Mouse (Mus musculus) retina, postnatal 1 day (tissue): Measurements from ENCODE around the gene Vamp8.

Experiments
- DNase-seq: peaks from one replicate; pipeline ENCODE4 v3.0.0-alpha.2; 2012

Gene Vamp8

DNA sequence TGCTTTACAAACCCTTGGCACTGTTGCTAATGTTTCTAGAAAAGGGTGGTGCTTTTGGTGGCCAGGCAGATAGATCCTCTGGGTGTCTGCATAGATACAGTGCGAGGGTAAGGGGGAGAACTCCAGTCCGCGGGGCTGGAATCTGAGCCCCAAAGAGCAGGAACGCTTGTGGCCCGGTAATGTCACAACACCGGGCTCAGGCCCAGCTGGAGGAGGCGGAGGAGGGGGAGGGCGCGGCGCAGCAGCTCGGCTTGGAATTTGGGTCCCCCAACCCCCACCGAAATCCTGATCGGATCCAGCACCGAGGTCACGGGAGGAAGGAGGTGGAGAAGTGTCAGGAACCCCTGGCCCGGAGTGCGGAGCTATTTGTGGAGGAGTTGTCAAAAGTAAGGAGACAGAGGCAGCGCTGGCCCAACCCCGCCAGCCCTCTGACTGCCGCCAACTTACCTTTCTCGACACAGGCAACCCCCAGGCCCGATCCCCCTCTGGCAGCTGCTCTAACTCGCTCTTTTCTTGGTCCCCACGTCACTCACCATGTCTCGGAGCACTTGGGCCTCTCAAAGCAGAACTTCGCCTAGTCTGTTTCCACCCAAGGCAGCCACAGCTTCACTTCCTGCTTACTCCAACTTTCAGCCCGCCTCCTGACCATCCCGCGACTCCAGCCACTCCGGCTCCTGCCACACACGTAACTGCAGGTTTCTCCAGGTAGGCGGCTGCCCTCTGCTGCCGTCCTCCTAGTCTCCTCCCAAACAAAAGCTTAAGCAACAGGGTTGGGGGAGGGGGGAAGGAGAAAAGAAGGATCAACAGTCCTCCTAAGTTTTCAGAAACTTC, at the start of gene Vamp8:
Gene Vamp8, minus strand, starts transcription at position 763 of the 831 bp plus-strand sequence.
- peak; percentile 63 for DNase-seq

DNA sequence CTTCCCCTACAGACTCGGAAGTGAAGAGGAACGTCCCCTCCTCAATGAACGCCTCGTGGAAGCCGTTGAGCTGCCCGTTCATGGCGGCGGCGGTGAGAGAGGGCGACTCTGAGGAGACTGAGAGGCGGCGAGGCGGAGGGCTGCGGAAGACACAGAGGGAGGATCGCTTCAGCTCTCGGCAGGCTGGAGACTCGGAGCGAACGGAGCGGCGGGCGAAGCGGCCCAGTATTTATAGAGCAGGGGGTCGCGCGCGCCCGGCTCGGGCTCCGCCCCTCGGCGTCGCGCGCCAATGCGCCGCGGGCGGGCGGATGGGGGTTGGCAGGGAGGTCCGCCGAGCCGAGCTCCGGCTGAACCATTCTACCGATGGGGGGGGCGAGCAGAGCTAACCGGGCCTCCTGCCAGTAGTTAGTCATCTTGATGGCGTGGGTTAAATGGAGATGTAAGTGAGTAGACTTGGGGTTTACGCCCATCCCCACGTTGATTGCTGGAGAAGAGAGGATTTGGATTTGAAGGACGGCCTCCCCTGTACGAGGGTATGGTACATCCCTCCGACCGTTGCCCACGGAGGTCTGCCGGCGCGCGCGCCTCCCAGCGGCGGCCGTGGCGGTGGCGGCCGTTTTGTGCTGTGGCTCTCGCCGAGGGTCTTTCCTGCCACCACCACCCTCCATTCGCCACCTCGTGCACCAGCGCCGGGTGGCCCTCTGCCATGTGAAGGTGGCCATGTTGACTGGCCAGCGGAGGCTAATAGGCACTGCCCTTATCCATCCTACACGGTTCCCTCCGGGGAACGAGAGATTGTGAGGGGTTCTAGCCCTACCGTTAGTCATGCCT, 49.1 kb upstream of the Vamp8 start, which contains the start of gene Mat2a:
Gene Mat2a, minus strand, starts transcription at position 204 of the 831 bp plus-strand sequence.
- DNase-seq = peak; percentile 98

DNA sequence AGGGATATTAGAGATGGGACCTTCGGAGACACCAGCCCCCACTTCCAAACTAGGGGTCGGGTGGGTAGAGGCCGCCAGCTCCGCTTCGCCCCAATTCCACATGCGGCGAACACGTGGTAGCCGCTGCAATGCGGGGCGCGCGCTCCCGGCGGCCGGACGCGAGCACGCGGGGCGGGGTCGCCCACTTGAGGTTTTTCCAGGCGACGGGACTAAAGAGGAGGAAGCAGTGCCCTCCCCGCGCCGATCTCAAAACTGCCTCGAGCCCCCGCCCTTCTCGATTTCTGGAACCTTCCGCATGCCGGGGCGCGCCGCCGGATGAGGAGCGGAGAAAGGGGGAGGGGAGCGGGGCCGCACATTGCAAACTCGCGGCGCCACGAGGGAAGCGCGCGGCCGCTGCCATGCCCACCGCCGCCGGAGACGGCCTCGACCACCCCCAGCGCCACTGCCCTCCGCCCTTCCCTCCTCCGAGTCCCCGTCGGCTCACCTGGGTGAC, 48.4 kb upstream of the Vamp8 start:
- DNase-seq = peak; percentile 91

DNA sequence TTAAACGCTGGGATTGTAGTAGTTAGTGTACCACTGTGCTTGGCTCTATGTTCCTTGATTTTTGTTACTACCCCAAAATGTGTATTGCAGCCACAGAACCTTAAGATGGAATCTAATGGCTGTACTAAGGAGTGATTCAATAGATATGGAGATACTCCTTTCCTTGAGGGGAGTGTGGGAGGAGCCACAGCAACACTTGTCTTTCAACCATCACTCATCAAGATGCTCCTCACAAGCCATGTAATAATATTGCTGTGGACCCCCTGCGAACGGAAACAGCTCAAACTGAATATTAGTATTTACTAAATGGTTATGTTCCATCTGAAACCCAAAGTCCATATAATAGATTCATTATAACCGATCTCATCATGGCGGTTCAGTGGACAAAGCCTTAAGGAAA, 47.7 kb upstream of the Vamp8 start:
- DNase-seq = no peak

DNA sequence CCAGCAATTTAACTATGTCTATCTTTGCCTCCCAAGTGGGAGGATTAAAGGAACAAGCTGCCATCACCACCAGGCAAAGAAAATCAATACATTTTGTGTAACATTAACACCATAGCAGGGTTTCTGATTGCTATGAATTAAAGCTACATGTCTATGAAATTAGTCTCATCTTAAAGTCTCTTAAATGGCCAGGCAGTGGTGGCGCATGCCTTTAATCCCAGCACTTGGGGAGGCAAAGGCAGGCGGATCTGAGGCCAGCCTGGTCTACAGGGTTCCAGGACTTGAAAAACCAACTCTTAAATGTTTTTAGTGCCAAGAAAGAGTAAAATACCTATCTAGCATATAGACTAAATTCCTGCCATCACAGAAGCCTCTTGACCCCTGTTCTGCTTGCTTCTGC, 41.6 kb upstream of the Vamp8 start:
- no peak for DNase-seq

DNA sequence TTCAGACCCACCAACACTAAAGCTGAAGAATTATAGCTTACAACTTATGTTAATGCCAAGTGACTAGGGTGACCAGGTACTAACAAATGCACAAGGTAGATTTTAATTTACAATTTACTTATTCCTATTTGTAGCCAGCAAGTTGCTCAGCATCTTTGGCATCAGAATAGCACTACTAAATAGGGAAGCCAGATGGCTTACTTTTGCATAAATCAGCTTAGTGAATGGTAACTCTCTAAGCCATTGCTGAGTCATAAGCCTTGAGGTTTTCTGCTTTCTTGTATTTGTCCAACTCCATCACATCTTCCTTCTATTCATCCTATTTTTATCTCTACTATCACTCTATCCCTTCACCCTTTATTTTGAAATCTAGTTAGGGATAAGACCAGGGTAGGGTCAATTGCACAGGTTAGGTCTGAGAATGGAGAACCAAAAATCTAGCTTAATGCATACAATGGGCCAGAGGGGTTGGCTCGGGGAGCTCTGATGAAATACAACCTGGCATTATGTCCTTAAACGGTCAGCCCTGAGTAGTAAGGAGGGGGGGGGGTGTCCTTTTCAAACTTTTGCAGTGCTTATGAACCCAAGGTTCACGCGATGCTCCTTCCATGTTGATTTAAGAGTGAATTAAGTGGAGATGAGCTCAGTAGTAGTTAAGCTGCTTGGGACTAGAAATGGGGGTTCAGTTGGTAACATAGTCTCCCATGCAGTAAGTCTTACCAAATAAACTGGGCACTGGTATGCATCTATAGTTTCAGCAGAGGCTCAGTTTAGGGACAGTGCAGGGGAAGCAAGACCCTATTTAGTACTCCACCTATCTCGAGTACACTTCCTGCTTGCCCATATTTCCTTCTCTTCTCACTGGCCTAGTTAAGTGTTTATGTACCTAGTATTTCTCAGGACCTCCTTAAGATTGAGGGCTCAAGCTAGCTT, 40.8 kb upstream of the Vamp8 start:
- peak; percentile 57 for DNase-seq

DNA sequence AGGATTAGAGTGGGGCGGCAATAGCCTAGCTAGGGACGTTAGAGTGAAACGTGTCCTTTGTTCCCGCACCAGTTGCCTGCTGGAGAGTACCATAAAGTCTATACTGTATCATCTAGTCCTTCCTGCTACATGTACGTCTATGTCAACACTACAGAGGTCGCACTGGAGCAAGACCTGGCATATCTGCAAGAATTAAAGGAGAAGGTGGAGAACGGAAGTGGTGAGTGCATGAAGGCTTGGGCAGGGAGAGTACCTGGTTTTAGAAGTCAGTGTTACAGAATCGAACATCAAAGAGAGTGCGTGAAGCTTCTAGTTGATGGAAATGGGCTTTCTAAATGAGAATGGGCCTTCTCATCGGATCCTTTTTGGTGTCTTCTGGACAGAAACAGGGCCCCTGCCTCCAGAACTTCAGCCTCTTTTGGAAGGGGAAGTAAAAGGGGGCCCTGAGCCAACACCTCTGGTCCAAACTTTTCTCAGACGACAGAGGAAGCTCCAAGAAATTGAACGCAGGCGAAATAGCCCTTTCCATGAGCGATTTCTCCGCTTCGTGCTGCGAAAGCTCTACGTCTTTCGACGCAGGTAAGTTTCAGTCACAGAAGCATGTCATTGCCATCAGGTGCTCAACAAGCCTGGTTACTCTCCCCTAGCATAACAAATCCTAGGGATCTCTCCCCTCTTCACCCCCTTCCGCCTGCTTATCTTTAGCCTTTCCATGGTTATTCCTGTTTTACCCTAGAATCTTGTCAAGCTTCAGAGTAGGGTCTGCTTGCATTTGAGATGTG, 38.7 kb upstream of the Vamp8 start:
- no peak for DNase-seq

DNA sequence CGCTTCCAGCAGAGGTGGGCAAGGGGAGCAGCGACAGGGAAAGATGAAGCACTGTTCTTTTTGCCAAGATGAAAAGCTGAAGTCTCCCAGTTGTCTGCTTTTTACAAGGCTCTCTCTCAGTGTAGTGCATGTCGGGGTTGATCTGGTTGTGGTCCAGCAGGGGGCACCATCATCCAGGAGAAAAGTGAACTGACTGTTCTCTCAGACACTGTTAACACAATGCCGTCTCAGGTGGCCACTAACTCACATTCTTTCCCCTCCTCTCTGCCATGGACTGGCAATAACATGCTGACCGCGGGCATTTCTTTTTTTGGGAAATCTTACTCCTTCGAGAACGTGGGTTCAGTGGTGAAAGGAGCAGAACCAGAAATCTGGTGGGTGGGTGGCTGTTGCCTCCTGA, 37.5 kb upstream of the Vamp8 start:
- peak; percentile 86 for DNase-seq

DNA sequence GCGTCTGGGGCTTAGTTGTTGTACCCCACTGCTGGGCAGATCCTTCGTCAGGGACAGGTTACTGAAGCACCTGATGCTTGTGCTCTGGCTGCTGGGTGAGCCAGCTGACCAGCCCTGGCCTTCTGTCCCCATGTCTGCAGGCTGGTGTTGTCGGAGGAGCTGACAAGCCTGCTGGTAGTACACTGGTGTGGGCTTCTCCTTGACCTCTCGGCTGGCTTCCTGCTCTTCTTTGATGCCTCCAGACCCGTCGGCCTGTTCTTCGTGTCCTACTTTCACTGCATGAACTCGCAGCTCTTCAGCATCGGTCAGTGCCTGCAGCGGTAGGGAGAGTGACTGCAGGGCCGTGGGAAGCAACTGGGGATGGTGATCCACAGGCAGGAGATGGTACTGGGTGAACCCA, 35.1 kb upstream of the Vamp8 start:
- DNase-seq = no peak

DNA sequence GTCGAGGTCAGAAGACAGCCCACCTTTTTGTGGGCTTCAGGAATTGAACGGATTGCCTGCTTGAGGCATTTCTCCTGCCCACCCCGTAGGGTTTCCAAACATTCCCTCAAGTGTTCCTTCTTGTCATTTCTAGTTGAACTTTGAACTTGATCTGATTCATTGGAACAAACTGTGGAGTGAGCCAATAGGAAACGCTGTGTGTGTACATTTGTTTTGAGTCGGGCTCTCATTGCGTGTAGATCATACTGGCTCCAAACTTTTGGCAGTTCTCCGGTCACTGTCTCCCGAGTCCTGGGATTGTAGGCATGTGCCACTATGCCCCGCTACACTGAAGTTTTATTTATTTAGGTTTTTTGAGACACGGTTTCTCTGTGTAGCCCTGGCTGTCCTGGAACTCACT, 30.4 kb upstream of the Vamp8 start:
- DNase-seq = no peak

DNA sequence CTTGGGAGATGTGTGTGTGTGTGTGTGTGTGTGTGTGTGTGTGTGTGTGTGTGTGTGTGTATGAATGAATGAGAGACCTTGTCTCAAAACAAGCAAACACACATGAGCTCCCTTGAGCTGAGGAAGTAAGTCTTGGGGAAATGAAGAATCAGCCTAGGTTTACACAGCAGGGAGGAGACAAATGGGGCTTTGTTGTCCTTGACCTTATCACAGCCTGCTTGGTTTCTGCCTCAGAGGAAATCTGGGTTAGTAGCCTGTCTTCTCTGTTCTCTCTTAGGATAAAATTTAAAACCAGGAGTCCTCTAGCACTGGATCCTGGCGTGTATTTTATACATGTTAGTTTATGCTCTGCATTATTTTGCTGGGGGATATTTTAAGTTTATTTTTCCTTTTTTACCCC, 29.3 kb upstream of the Vamp8 start:
- DNase-seq = no peak

DNA sequence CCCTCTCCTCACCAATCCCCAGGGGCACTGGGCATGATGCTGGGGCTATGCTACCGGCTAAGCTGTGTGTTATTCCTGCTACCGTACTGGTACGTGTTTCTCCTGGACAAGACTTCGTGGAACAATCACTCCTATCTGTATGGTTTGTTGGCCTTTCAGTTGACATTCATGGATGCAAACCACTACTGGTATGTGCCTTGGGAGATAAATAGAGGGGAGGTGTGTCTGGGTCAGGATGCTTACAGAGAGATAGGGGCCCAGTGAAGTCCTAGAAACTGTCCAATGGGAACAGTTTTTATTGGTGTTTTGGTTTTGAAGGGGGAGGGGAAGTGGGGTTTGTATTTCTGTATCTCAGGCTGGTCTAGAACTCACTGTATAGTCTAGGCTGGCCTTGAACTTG, 27.8 kb upstream of the Vamp8 start:
- DNase-seq = no peak

DNA sequence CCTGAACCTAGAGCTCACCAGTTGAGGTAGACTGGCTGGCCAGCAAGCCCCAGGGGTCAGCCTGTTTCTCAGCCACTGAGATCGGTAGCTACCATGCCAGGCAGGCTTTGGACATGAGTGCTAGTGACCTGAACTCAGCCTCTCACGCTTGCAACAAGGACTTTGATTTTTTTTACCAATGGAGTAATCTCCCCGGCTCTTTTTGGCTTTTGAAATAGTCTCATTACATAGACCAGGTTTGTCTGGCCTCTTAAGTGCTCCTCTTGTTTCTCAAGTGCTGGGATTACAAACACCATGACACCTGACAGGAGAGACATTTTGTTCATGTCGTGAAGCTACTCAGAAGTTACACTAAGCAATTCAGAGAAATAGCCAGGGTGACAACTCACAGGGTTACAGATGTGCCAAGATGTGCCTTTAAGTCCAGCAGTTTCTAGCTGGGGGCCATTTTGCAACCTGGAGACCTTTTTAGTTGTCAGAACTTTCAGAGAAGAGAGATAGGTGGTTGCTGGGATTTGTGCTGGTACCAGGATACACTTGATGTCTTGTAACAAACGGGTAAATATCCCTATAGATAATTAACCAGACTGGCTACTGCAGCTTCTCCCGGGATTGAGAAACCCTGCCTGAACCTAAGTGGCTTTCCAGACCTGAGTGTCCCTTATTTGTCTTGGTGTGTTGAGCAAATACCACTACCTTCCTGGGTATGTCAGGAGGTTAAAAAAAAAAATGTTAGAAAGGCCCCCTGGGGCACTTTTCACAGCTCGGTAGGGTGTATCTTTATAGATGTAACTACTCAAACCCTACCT, 25.7 kb upstream of the Vamp8 start:
- no peak for DNase-seq

DNA sequence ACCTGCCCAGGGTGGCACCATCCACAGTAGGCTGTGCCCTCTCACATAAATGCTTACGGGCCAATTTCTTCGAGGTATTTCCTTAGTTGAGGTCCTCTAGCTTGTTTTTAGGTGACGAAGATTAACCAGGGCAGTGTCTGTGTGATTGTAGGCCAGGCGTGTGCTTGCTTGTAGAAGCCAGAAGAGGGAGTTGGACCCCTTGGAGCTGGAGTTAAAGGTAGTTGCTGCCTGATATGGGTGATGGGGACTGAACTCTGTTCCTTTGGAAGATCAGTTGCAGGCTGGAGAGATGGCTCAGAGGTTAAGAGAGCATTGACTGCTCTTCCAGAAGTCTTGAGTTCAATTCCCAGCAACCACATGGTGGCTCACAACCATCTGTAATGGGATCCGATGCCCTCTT, 24.7 kb upstream of the Vamp8 start:
- no peak for DNase-seq

DNA sequence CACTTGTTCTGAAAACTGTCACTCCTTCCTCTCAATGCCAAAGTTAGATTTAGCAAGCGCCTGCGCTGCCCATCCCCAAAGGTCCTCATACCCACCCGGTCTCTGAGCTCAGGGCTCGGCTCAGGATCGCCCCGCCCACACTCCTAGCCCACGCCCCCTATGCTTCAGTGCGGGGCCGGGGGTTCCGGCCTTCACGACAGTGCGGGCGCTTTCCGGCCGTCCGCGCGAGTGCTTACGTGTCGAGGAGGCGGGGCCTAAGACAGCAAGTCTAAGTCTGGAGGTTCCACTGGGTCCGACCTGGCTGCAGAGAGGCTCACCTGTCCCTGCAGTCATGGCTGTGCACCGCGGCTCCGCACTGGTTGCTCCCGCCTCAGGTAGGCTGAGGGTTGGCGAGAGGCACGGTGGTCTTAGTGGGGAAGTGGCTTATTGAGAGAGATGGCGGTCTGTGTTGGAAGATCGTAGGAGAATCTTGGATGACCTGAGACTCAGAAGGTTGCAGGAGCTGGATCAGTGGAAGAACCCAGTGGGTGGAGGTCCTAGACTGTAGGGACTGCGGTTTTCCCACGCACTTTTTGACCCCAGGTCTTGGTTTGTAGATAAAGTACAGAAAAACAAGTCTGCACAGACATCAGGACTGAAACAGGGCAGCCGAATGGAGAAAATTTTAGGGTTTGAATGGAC, 23.7 kb upstream of the Vamp8 start, which contains the start of gene Ggcx:
Gene Ggcx, plus strand, starts transcription at position 233 of the 681 bp plus-strand sequence.
- DNase-seq = peak; percentile 97

DNA sequence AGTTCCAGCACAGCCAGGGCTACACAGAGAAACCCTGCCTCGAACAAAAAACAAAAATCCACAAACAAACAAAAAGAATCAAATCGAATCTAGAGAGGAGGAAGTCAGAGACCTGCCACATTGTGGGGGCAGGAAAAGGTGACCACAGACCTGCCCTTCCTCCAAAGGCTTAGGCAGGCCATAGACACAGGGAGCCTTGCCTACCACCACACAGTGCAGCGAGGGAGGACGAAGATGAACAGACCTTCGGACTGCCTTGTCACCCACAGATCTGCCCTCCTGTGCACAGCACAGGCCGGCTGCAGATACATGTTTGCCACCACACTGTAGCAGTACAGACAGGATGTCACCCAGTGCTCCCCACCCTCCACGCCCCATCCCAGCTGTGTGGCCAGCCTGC, 20.0 kb upstream of the Vamp8 start:
- no peak for DNase-seq

DNA sequence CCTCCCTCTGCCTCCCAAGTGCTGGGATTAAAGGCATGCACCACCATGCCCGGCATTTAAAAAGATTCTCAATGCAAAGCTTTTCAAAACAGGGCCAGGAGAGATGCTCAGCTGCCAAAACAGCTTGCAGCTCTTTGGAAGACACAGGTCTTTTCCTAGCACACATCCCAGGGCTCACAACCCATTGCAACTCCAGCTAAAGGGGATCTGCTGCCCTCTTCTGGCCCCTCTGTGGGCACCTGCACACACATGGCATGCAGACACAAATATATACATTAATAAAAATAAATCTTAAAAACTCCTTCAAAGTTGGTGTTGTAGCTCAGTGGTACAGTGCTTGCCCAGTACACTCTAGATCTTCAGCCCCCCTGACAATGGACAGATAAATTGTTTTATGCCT, 19.5 kb upstream of the Vamp8 start:
- DNase-seq = no peak

DNA sequence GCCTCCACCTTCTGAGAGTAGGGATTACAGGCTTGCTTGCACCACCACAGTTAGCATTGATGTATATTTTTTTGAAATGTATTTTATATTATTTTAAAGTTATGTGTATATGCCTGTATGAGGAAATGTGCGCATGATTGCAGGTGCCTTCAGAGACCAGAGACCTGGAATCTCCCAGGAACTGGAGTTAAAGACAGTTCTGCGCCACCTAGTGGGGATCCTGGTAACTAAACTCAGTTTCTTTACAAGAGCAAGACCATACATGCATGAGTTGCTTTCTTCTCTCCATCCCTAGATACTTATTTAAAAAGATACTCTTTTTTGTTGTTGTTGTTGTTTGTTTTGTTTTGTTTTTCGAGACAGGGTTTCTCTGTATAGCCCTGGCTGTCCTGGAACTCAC, 19.1 kb upstream of the Vamp8 start:
- peak; percentile 84 for DNase-seq

DNA sequence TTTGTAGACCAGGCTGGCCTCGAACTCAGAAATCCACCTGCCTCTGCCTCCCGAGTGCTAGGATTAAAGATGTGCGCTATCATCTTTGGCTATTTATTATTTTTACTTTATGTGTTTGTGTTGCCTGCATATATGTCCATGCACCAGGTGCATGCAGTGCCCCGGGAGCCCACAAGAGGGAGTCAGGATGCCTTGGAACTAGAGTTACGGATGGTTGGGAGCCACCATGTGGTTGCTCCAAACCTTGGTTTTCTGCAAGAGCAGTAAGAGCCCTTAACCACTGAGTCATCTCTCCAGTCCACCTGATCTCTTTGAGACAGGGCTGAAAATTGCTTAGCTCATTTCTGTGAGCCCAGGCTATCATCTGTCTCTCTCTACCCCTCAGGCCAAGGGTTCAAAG, 16.6 kb upstream of the Vamp8 start:
- DNase-seq = peak; percentile 90

DNA sequence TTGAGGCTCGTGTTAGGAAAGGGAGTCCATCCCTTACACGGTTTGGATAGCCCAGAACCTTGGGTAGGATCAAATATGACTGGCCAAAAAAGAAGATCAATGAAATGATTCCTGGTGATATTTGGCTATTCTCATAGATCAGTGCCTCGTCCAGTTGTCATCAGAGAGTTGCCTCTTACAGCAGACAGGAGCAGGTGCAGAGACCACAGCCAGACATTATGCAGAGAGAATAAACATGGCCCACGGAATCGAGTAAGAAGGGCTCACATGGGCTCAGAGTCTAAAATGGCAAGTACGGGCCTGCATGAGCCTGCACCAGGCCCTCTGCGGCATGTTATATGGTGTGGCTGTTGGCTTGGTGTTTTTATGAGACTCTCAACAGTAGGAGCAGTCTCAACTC, 14.9 kb upstream of the Vamp8 start:
- no peak for DNase-seq
